18 mouse cellular contexts compared by ENCODE assay signal in genomic region chr10:106242180-106242579, GRCm38 (mm10).
DNase-seq lines count a peak whose midpoint lies in the region; ATAC-seq lines count a peak whose summit lies in the region.
"Had no signal": no experiment of that assay in that cellular context is flagged by ENCODE, and none has a peak within 500 bp of the region (broad histone marks: within the 10 kb centered on the region; RNA-seq: fewer than 3 reads in every experiment).

No protein-coding gene starts in this region.

- no peak overlapping the region for H3K4me3 ChIP-seq in heart, embryonic 15.5 days
- H3K4me3 ChIP-seq: embryonic facial prominence, embryonic 15.5 days; hindbrain, embryonic 12.5 days; layer of hippocampus, adult 2 months; limb, embryonic 15.5 days had no signal

- no peaks in the 10 kb centered on the region for H3K36me3 ChIP-seq in heart, embryonic 15.5 days
- H3K36me3 ChIP-seq: embryonic facial prominence, embryonic 15.5 days; hindbrain, embryonic 12.5 days; limb, embryonic 15.5 days had no signal

- intact Hi-C loops in left cerebral cortex, postnatal 4 days (cut with DNase I) = no loop called here

- 33% methylated on average over 1 of the region's 1 CpGs for WGBS in heart, embryonic 15.5 days

- H3K9ac ChIP-seq in heart, embryonic 15.5 days = no peak overlapping the region
- H3K9ac ChIP-seq: embryonic facial prominence, embryonic 15.5 days; hindbrain, embryonic 12.5 days; limb, embryonic 15.5 days had no signal

- no peaks in the 10 kb centered on the region for H3K4me1 ChIP-seq in heart, embryonic 15.5 days (replicated peaks)
- H3K4me1 ChIP-seq: embryonic facial prominence, embryonic 15.5 days; hindbrain, embryonic 12.5 days; limb, embryonic 15.5 days had no signal

- H3K27ac ChIP-seq in heart, embryonic 15.5 days = no peak overlapping the region
- H3K27ac ChIP-seq: embryonic facial prominence, embryonic 15.5 days; hindbrain, embryonic 12.5 days; kidney, postnatal 0 days; layer of hippocampus, adult 2 months; limb, embryonic 15.5 days had no signal

- no peak overlapping the region for H3K4me2 ChIP-seq in heart, embryonic 15.5 days
- H3K4me2 ChIP-seq: embryonic facial prominence, embryonic 15.5 days; hindbrain, embryonic 12.5 days; limb, embryonic 15.5 days had no signal

- H3K9me3 ChIP-seq in heart, embryonic 15.5 days (replicated peaks) = no peaks in the 10 kb centered on the region
- H3K9me3 ChIP-seq: embryonic facial prominence, embryonic 15.5 days; hindbrain, embryonic 12.5 days; limb, embryonic 15.5 days had no signal

- DNase-seq in cerebellum, postnatal 14 days = peak; percentile 9 to 47
- no peak for DNase-seq in cerebellum, adult 9-11 months
- no peak for DNase-seq in heart, adult 9 months (ENCODE audit: low spot score in 2 of 2)
- DNase-seq in left cerebral cortex, postnatal 4 days = peak; percentile 21
- no peak for DNase-seq in left cerebral cortex, adult 18-20 months (ENCODE audit: low spot score in 2 of 2)
- peak; percentile 5 for DNase-seq in right cerebral cortex, adult 18-20 months
- no peak for DNase-seq in right cerebral cortex, postnatal 25 days
- DNase-seq: cerebellum, adult 11-12 months; gastrocnemius, postnatal 10 days; spleen, adult 18-20 months; thymus, adult 2 months had no signal

- ATAC-seq in heart, embryonic 15.5 days (replicated peaks; ENCODE audit: insufficient number of reproducible peaks, insufficient read depth, low FRiP score, low read depth) = peak; percentile 62; the same call in 1 of the 2 replicates
- ATAC-seq: intestine, postnatal 0 days had no signal

- no peaks in the 10 kb centered on the region for H3K27me3 ChIP-seq in heart, embryonic 15.5 days
- H3K27me3 ChIP-seq: embryonic facial prominence, embryonic 15.5 days; hindbrain, embryonic 12.5 days; limb, embryonic 15.5 days had no signal

Comparison
In these comparisons a context has a peak if more than half of its experiments do, and no peak if none do; other contexts are left out.
1. DNase-seq: peak in cerebellum, postnatal 14 days (2 of 2), left cerebral cortex, postnatal 4 days (single experiment) and right cerebral cortex, adult 18-20 months (single experiment); none in cerebellum, adult 9-11 months (single experiment), heart, adult 9 months (0 of 2), left cerebral cortex, adult 18-20 months (0 of 2) and right cerebral cortex, postnatal 25 days (single experiment).